Mouse (Mus musculus) urinary bladder, postnatal 25 days (tissue): ENCODE data around the gene Rnf169.
"Not testable (repeated sequence)": the region's sequence is repeated elsewhere in the genome, so short reads cannot be mapped to it uniquely, and the experiment has no call there.

Experiments
- DNase-seq: peaks from one replicate; pipeline ENCODE4 v3.0.0; 2022; ENCODE audit warnings: low spot score

Gene Rnf169

DNA sequence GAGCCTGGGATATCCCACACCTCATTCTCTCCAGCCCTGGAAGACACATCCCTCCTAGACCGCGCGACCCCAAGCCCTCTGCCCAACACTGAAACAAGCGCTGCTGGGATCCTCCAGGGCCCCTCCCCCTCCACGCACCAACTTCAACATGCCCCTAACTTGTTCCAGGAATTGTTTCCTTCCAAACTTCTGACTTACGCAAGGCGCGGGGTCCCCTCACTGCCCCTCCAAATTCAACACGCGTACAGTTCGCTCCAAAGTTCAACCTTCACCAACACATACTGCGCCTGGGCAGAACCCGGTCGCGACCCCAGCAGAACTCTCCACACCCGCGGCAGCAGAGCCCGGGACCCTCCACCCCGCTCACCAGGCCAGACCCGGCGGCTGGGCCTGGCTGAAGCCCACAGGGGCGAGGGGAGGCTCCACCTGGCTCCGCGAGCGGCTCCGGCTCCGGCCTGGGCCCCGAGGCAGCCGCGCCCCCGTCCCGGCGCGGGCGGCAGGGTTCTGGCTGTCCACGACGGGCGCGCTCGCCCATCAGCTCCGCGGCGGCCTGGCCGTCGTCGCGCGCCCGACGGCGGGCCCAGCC is 609 bp downstream of the Rnf169 start:
- peak; percentile 40 for DNase-seq

DNA sequence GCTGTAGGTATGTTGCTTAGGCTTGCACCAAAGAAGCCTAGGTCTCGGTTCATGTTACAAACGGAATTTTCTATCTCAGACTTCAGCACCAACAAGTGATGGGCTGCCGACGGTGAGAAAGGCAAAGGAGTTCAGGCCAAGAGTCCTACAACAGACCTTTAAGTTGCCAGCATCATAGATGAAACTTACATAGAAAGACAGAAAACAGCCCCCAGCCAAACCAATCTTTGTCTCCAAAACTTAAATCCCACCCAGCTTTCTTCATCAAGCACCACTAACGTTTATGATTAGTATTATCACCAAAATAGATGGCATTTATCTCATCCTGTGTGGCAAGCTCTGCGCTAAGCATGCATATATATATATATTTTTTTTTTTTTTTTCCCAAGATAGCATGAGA is 1.2 kb downstream of the Rnf169 start:
- no peak for DNase-seq

DNA sequence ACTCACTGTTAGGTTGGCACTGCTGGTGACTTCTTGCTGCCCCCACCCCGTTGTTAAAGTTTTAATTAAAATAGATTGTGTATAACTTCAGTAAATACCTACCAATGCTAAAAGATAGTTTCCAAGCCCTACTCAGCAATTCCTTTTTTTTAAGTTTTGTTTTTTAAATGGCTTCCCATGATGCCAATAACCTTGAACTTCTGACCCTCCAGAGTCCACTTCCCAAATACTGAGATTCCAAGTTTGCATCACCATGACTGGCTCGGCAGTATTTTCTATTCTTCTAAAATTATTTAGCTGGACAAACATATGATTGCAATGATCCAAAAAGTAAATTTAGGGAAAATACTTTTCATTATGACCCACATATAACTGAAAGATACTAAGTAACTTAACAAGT is 2.2 kb downstream of the Rnf169 start:
- no peak for DNase-seq

DNA sequence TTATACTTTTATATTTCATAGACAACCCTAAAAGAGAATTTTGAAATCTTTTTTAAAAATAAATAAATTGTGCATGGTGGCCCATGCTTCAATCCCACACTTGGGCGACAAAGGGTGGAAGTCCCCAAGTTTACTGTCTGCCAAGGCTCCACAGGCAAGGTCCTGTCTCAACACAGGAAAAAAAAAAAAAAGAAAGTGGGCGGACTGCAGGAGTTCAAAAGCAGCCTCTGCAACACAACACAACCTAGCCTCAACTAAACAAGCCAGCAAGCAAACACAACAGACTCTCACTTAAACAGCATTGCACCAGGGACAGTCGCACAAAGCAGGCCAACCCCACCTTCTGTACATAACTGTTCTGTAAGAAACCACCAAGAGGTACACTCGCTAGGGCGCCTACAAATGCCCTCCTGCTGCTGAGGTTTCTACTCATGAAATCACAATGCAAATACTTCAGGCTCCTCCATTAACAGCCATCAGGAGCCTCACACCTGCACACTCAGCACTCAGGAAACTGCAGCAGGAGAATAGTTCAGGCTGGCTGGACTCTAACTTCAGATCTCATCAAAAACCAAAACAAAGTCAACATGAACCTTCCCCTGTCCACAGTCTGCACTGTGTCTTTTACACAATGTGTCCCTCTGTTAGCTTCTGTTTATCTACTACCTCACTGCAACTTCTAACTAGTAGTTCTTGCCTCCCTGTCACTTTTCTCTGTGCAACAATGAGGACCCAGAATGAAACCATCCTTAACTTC is 4.3 kb downstream of the Rnf169 start:
- no peak for DNase-seq

DNA sequence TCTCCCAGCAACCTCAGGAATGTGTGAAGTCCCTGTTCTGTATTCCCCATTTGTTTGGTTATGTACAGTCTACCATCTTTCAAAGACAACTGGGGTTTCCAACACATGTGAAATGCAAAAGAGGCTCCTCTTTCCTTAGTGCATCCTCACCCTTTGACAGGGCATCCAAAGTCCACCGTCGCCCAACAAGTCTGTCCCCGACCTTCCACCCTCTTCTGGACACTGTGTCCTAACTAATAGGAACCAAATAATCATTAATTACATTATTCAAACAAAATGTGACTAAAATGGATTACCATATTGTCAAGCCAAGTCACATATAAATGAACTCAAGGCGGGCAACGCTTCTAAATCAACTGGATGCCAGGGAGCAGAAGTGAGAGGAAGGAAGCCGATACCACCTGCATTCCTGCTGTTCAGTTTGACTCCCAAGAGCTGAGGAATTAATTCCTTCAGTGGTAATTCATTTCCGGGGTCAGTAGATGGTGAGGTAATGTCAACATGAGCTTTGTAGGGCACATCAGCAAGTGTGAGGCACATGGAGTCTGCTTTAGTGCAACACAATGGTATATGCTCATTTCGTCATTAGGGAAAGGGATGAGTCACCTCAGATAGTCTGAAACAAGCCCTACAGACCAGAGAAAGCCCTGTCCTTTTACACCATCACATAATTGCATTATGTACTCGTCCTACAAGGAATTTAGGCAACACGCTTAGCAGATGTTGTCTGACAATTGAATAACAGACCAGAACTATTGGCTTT is 5.9 kb downstream of the Rnf169 start:
- DNase-seq: no peak

DNA sequence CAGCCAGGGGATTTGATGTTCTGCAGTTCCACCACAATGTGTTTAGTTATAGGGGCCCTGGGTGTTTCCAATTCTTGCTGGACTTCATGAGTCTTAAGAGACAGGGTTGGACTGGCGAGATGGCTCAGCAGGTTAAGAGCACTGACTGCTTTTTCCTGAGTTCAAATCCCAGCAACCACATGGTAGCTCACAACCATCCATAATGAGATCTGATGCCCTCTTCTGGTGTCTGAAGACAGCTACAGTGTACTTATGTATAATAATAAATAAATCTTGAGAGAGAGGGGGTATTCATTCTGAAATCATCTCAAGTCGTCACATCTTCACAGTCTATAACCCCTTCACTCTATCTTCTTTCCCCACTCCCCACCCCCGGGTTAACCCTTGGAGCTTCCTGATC is 7.3 kb downstream of the Rnf169 start:
- not testable (repeated sequence) for DNase-seq

DNA sequence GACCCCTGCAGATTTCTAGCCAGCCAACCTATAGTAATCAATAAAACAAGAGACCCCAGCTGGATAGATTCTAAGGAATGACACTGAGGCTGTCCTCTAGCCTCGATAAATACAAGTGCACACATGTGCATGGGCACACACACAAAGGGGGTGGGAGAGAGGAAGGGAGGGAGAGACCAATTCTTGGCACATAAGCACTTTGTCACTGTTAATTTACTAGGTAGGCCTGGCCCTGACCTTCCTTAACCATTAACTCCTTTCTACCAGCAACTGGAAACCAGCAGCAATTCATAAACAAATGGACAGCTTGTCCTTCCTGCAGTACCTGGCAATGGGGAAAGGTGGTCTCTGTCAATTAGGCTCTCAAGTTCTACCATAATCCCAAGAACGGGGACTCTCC is 8.3 kb downstream of the Rnf169 start:
- no peak for DNase-seq

DNA sequence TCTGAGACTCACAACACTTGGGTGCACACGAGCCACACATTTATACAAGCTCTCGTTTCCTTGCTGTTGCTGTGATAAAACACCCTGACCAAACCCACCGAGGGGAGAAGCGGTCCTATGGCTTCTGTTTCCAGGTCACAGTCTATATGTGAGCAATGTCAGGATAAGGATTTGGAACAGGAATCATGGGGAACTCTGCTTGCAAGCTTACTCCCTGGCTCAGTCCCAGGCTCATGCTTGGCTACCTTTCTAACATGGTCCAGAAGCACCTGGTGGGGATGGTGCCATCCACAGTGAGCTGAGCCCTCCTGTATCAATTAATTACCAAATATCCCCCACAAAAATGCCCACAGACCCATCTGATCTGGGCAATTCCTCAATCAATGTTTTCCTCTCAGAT is 11.1 kb downstream of the Rnf169 start:
- DNase-seq: no peak

DNA sequence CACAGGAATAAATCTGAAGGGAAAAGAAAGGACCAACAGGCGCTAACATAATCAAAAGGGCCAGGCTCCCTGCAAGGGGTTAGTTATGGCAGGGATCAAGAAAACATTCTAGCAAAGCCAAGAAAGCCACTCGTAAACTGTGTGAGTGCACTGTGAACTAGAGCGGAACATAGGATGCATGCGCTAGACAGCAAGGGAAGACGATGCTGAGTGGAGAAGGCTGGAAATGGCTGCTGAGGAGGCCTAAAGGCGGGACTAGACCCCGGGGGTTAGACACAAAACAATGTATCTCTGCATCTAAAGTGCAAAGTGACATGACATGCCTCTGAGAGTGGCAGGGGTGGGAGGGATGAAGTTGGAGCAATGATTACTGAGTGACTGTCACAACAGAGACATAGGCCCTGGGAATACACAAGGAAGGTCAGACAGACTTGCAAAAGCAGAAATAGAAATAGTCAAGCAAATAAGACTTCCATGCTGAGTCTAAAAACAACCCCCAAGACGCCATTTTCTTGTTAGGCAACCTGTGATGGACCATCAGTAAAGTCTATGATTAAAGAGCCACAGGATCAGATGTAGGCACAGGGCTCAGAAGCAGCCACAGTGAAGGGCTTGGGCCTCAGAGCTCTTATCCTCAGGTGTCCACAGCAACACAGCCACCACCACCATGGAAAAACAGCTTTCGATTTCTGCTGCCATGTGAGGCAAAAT is 14.1 kb downstream of the Rnf169 start:
- DNase-seq: no peak

DNA sequence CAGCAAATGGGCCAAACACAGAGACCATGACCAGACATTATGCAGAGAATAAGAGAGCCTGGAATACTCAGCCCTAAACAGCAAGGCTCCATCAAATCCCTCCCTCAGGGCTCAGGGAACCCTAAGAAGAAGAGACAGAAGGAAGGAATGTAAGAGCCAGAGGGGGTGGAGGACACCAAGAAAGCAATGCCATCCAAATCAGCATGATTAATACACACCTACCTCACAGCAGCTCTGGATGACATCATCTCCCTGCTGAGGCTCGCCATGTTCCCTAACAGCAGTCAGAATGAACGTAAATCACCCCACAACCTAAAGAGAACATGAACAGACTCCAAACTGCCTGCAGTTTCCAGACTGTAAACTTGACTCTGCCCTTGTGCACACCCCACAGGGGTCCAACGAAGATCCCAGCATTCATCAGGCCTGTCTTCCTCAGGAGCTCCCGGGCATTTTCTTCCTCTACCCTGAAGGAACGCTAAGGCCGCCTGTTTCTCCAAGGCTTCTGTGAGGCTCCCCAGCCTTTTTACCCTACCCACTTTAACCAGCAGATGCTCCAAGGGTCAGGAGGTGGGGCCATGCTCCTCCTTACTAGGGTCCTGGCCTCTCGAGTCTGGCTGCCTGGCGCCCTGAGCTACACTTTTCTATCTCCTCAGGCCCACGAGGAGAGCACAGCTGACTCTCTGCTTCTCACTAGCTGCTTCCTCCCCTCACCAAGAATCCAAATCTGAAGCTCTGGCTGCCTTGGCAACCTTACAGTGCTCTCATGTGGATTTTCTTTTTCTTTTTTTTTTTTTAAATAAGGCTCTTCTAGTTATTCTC is 15.0 kb downstream of the Rnf169 start:
- no peak for DNase-seq

DNA sequence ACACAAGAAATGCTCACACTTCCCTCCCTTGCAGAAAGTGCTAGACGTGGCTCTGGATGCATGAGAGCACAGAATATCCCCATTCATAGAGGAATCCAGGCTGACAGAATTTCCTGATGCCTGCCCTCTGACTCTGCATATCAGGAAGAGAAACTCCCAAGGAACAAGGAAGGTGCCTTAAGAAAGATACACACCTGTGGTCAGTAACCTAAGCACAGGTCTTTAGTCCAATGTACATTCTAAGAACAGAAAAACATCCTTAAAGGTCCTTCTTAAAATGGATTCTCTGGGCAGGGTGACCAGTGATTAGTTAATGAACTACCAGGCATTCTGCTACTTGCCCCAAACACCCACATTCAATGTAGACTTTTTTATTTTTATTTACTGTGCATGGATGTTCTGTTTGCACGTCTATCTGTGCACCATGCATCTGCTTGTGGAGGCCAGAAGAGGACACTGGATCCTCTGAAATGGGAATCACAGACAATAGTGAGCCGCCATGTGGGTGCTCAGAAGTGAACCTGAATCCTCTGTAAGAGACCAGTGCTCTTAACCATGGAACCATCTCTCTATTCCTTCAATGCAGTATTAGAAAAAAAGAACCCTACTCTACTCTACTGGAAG is 16.9 kb downstream of the Rnf169 start:
- DNase-seq: no peak

DNA sequence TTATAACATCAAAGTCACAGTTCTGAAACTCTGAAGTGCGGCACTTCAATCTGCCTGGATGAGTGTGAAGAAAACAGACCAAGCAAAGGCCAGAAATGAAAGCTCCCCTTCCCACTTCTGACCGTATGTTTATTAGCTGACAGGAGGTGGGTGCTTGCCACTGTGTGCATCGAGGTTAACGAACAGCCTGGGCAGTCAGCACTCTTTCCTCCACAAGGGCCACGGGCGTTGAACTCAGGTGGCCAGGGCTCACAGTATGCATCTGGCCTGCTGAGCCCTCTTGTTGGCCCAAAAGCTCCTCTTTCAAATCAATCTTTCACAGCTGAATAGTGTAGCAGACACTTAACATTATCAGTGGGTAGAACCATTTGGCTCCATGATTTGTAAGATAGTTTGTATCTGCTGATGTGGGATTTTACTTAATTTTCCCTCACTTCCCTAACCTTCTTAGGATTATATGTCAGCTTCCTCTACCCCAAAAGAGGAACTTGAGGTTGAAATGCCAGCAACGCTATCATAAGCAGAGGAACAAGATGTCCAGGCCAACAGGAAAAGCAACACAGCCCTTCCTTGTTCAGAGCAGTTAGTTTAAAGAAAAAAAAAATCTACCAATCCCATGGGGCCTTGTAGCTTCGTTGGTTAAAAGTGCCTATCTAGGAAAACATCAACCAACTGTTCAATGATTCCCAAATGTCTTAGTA is 17.6 kb downstream of the Rnf169 start:
- no peak for DNase-seq

DNA sequence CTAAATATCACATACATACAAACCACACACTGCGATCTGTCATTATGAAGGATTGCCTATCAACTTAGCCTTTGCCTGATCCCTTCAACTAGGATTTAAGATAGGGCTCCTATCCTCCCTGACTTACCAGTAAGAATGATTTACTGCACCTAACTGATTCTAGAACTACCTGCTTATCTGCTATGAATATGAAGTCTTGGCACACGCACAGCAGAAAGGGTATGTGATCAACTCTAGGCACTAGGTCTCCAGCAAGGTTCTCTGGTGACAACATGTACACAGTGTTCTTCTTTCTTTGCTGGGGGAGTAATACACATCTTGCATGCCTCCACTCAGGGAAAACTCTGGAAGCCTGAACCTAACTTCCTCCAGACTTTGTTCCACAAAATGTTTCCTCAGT is 18.7 kb downstream of the Rnf169 start:
- no peak for DNase-seq

DNA sequence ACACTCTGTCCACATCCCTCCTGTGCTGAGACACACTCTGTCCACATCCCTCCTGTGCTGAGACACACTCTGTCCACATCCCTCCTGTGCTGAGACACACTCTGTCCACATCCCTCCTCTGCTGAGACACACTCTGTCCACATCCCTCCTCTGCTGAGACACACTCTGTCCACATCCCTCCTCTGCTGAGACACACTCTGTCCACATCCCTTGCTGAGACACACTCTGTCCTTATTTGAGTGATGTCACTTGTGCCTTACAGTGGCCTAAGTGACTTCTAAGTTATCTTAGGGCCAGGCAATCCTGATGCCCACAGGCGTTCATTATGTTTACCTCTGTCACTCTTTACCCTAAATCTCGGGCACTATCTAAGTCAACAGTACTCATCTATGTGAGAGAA is 19.7 kb downstream of the Rnf169 start:
- DNase-seq: not testable (repeated sequence)

DNA sequence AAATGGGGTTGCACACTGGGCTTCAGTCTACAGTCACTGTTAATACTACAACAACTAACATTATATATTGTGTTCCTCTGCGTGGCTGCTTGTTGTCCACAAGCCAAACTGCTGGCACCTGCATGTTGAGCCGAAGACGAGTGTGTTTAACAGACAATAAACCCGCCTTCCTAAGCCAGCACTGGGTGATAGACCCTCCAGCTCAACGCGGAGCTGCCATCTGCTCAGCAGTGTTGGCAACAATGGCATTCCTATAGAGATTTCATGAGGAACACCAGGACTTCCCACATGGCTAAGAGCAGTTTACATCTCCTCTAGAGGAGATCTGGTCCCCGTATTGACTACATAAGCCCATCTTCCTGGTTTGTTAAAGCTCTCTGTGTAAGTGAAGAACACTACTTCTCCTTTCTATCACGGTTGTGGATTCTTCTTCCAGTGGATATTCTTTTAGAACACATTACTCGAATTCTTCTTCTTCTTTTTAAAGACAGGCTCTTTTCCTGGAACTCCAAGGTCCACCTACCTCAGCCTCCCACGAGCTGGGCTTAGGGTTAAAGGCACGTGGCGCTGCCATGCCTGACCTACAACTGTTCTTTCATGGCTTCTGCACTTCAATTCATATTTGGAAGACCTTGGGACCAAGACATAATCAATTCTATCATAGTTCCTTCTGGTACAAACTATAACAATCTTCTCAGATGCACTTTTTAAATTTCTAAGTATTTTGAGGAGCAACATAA is 22.9 kb downstream of the Rnf169 start:
- no peak for DNase-seq

DNA sequence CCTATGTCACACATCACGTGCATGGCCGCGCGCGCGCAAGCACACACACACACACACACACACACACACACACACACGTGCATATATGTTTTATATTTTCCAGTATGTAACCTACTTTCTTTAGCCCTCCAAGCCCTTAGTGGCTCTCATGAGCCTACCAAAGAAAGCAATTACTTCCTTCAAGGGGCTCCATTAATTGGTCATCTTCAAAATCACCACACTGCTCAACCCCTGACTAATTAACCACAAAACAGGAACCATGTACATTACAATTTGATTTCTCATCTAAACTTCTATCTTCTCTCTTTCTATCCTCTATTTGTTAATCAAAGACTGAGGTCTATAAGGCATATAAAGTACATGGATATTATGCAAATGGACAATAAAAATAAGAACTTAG is 24.2 kb downstream of the Rnf169 start:
- no peak for DNase-seq

DNA sequence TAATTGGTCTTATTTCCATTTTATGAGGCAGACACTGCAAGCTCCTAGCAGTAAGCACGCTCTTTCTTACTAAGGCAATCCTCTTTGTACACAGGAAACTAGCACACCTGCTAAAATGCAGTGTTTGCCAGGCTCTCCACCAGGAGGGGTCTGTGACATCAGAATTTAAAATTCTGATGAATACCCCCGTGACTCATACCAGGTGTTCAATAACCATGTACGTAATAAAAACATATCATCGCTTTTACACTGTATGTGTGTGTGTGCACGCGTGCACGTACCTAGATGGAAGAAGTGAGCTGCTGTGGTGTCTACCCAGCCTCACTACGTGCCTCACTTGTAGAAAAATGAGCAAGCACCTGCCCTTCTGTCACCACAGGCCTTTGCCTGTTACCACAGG is 26.0 kb downstream of the Rnf169 start:
- no peak for DNase-seq

DNA sequence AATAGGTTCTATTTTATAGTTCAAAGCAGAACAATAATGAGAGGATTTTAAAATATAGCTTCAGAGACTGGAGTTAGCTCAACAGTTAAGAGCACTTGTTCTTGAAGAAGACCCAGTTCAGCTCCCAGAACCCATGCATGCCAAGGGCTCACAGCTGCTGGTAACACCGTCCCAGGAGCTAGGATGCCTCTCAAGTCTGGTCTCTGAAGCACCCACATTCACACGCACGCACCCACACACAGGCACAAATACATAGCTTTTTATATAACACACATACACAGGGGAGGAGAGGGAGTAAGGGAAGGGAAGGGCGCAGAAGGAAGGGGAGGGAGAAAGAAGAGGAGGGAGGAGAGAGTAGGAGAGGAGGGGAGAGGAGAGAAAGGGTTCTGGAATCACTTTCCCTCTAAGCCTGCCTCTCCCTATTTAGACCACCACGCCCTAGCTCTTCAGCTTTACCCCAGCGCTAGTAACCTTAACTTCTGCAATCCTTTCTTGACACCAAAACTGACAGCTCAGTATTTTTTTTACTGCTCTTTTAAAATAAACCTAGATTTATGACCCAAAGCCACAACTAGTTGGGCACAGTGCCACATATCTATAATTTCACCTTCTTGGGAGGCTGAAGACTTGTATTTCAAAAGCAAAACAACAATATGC is 26.7 kb downstream of the Rnf169 start:
- DNase-seq: no peak

DNA sequence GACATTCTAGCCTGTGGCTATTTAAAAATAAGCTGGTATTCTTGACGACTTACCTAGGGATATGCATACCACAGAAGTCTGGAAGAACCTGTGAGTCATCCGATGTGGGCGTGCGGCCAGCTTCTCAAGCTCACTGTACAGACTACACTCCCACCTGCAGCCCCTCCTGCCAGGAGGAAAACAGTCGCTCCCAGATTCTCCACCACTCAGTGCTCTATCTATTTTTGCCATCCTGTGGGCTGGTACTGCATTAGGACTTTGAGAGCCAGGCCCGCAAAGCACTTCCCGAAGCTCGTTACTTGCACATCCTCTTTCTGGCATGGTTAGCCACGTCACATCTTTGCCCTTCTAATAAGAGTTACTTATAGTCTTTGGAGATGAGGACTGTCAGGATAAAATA is 32.9 kb downstream of the Rnf169 start:
- no peak for DNase-seq
